Mouse (Mus musculus): ENCODE measurements around the gene Atp8b4.
A peak's percentile ranks its signal among the peaks of the same experiment; 100 is the strongest.

Gene Atp8b4

DNA sequence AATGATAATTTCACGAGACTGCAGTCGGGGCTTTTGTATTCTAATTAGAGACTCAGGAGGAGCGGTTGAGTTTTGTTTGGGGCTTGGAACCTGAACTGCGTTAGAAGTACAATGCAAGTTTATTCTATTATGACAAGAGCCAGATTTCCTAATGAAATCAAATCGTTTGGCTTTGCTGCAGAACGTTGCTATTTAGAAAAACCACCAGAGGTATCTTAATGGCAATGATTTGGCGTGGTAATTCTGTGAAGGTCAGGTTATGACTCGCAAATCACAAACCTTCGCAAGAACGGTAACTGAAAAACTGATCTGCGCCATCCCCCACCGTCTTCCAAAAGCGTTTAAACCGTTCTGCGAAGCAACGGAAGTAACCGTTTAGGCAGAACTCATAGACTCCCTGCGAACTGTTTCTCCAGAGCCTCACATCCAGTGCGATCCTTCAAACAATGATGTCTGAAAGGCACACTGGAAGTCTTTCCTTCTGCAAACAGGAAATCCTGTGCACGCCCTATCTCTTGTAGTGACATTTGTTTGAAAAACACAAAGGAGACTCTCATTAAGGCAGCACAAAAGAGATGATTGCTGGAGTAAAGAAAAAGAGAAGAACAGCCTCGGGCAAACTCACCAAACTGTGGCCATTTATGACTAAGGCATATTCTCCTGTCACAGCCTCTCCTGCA is 139.2 kb downstream of the Atp8b4 start:
- no peak for DNase-seq (ENCODE audit: low spot score)

DNA sequence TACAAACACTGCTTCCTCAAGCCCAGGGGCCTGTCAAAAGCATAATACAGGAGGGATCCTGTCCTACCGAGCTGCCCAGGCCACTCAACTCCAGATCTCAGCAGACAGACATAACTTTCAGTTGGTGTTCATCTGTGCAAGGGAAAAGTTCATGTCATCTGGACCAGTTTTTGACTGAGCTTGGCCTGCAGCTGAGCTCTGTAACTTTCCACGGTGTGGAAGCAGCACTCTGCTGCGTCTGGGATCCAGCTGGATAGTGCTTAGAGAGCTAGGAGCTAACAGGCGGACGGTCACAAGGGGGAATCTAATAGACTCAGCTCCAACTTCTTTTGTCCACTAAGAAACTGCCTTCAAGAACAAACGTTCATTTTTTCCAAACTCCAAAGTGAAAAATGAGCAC is 139.8 kb downstream of the Atp8b4 start:
- DNase-seq (ENCODE audit: low spot score), result peak; percentile 17

DNA sequence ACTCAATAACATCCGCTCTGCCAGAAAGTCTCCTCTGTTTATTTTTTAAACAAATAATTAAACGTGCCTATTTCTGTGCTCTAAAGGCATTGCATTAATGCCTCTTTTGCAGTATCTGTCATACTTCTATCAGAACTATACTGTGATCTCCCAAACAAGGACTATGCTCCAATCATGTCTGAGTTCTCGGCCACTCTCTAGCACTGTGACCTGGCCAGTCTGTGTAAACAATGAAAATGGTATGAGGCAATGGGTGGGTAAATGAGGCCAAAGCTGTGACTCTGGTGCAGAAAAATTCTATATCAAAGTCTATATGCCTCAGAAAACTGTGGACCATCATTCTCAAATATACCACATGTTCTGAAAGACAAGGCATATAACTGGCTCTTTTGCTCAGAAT is 140.5 kb downstream of the Atp8b4 start:
- DNase-seq (ENCODE audit: low spot score), result no peak

DNA sequence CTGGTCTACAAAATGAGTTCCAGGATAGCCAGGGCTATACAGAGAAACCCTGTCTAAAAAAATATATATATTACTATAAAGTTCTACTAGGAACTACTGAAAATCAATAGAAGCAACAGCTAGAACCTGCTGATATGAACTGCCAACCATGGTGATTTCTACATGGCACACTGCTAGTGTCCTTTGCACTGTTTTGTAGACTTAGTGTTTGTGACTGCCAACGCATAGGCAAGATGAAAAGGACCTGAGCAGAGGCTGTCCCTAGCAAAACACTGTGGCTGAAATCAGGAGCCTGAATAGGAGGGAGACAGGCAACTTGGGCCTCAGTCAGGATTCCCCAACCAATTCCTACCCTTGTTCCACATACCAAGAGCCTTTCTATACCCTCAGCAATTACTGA is 141.2 kb downstream of the Atp8b4 start:
- DNase-seq (ENCODE audit: low spot score), result no peak

DNA sequence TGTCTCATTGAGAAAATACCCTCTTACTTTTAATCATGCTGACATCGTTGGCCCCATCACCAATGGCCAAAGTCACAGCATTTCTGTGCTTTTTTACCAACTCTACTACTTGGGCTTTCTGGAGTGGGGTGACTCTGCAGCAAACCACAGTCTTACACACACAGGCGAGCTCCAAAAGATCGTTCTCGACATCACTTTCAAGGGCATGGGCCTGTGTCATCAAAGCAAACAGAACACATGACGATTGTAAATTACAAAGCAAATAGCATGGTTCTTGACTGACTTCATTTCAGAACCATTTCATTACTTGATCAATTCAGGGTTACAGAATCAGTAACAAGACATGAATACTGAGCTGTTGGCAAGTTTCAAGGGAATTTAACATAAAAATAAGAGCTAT is 141.7 kb downstream of the Atp8b4 start:
- DNase-seq (ENCODE audit: low spot score), result no peak

DNA sequence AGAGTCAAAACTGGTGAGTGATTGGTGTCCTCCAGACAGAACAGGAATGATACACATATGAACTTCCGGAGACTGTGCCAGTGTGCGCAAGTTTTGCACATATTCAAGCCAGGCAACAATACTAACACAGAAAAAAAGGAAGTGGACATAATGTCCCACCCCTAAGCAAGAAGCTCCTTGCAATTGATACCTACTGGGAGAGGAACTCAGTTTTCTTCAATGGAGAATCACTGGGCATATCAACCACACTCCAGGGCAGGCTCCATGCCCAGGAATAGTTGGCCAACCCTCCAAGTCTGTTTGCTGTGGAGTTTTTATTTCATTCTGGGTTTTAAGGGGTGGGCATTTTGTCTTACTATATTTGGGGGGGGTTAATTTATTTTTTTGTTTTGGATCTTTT is 145.2 kb downstream of the Atp8b4 start:
- DNase-seq (ENCODE audit: low spot score), result no peak

DNA sequence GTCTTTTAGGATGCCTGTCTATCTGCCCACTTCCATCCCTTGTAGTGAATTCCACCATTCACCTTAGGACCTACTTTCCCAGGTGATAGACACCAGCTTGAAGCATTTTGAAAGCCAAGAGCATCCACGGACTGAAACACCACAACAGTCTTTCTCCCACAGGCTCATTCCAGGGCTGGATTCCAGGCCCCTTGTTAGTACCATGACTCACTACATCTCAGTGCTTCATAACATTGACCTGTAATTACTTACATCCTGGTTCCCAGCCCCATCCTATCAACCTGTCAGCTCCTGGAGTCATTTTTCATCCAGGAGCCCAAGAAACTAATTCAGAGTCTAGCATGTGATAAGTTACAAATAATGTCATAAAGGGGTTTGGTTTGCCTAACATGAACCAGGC is 148.7 kb downstream of the Atp8b4 start:
- no peak for DNase-seq (ENCODE audit: low spot score)

DNA sequence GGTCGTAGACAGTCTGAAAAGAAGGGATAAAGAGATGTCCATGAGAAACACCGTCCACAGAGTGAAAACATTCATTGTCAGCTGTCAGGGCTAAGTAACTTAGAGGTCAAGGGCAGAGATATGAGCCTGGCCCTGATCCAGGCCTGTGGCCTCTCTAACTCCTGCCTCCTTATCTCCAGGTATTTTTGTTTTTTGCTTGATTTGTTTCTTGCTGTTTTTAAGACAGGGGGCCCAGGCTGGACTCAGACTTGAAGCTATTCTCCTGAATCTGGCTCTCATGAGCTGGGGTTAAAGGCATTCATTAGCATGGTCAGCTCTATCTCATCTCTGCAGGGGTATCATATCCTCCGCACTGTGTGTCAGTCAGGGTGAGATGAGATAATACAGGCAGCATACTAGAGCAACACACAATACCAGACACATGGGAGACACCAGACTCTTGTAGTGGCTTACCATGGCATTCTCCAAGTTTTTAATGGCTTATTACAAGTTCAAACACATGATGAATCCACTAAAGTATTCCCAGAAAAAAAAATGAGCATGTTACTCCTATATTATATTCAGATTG is 157.4 kb downstream of the Atp8b4 start:
- DNase-seq (ENCODE audit: low spot score), result no peak

DNA sequence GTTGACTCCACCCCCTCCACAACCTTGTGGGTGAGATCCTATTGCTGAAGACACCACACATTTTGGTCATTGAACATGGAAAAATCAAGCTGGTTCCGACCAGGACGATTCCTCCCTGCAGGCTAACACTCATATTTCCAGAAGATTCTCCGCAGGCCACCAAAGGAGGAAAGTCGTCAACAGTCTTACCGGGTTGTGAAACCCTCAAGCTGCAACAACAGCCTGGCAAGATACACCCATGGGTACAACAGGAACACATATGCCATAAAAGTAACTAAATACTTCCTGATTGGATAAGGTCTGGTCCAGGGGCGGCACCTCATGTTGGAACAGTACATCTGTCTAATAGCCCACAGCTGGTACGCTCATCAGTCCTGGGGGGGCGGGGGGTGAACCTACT is 159.0 kb downstream of the Atp8b4 start:
- no peak for DNase-seq (ENCODE audit: low spot score)

DNA sequence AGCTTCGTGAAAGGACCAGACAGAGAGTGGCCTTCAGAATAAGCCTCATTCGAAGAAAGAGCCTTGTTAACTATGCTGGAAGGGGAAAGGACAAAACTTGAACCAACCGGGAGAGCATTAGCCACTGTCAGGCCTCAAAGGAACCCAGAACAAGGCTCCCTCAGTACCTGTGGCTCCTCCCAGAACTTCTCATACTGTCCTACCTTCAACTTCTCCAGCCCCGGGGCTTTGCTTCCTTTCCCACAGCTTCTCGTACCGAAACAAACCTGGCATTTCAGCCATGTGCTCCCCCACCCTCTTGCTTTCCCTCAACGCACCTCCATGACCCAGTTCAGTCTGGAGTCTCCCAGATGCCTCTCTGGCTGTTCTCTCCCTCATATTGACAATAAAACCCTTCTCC is 160.3 kb downstream of the Atp8b4 start:
- no peak for DNase-seq (ENCODE audit: low spot score)

DNA sequence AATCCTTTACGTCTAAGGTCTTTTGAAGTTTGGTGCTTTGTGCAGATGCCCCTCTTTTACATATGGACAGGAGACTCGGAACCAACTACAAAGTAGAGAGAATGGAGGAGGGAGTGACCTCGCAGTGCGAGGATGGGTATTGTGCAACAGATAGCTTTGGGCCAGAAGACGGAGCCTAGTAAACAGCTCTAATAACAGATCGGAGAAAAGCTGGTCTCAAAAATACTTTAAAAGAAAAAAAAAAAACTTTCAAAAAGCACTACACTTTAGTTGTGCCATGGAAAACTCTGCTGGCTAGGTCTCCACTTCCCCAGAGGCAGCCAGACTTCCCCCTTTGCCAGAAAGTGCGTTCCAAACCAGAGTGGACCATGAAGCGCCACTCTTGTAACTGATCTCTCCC is 161.0 kb downstream of the Atp8b4 start:
- no peak for DNase-seq (ENCODE audit: low spot score)

DNA sequence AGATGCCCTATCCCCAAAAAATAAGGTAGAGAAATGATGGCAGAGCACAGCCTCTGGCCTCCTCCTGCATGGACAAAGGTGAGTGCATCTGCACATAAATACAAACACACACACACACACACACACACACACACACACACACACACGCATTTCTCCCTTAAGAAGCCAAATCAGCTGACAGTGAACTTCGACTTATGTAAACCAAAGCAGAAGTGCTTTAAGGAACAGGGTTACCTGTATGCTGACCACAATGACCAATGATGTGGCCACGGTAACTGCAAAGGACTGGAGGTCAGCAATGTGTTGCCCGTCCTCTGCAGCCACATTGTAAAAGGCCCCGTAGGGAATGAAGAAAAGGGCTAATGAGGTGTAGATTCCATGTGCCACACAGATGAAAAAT is 163.3 kb downstream of the Atp8b4 start:
- no peak for DNase-seq (ENCODE audit: low spot score)

DNA sequence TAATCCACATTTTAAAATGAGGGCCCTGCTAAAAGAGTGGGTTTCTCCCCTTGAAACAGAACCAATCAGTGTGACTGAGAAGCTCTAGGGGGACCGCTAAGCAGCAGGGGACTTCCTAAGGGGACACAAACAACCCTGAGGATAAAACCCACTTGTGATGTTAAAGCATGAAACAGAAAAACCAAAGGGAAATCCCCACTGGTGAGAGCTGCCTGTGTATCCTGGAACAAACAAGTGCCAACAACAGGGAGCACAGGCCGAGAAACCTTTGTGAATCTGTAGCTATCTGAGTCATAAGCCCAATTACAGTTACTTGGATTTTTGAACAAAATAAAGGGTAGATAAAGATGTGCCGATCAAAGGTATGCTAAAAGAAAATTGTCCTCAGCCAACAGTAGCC is 168.7 kb downstream of the Atp8b4 start:
- DNase-seq (ENCODE audit: low spot score), result no peak

DNA sequence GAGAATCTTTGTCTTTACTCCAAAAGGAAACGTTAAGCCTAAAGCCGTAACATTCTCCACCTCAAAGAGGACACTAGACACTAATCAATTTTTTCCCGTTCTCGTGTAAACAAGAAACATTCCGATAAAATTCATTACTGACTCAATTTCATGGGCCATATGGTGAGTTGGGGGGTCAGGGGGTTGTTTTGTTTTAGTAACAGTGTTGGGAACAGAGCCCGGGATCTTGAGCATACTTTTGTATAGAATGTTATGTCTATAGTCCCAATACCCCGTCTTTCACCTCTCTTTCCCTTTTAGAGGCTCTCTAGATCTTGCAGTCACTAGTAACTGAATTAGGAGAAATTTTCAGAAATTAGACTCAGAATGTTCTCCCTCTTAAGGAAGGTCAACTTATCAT is 177.3 kb downstream of the Atp8b4 start:
- DNase-seq (ENCODE audit: low spot score), result no peak

DNA sequence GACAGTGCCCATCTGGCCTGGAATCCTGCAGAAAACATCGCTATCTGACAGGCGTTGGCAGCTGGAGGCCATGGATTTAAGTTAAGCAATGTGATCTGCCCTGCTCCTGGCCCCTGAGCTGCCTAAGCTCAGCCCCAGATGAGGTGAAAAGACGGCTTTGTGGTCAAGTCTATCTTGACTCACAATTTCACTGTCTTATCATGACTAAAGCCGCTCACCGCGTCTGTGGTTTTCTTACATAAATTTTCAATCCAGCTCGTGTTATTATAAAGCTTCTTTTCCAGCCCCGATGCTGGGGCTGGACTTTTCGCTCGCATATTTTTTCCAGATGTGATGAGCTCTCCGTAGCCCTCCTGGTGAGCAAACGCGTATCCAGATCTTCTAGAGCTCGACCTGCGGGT is 177.8 kb downstream of the Atp8b4 start:
- DNase-seq (ENCODE audit: low spot score), result no peak

DNA sequence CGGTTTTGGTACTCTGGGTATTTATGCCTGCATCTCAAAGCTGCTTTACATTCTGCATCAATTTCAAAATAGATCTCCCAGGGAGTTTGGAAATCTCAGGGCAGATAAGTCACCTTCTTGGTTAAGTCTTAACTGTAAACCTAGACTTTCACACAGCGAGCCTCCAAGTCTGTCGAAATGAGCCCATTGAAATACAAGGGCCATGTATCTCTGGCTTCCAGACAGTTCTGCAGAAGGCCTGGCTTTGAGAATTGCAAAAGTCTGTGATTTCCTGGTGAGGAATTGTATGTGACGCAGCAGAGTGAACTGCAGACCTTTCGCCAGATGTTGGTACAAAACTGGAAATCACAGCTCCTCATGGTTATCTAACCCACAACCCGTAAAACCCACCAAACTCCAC is 182.4 kb downstream of the Atp8b4 start:
- no peak for DNase-seq (ENCODE audit: low spot score)

DNA sequence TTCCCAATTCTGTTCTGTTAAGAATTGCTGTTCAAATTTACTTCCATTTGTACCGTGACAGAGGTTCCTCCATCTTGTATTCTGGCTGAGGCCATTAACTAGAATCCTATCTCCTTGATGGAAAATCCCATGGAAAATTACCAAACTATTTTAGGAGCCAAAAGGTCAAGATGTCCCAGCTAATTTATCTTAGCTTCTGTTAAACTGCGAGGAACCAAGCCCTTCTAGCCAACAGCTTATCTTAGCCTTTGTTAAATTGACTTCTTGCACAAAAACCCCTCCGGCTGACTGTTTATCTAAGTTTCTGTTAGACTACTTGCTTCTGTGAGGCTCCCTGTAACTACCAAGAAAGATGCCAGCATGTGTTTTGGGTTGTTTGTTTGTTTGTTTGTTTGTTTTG is 183.5 kb downstream of the Atp8b4 start:
- no peak for DNase-seq (ENCODE audit: low spot score)

DNA sequence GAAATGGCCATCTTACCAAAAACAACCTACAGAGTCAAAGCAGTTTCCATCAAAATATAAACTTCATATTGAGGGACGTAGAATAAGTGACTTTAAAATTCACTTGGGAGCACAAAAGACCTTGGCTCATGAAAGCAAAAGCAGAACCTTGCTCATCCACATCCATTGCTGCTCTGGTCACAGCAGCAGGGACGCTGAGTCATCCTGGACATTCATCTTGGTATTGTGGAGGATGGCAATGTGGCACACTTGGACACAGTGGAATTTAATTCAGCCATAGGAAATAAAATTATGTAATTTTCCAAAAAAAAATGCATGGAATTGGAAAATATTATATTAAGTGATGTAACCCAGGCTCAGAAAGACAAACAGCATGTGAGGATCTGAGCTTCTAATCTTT is 184.1 kb downstream of the Atp8b4 start:
- DNase-seq (ENCODE audit: low spot score), result no peak

DNA sequence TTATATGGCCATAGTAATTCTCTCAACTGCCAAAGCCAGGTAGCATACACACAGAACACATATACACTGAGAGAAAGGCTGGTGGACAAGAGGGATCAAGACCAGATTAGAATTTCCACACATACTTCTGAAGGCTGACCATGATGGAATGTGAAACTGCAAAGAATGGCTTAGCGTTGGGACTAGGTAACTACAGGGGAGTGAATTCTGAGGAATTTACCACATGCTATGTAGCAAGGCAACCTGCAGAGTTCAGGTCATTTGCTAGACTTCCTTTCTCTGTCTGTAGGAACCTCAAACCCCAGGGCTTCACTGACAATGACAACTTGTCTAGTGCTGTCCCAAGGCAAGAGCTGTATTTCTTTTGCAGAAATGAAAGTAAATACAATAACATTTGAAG is 189.4 kb downstream of the Atp8b4 start:
- DNase-seq (ENCODE audit: low spot score), result no peak

DNA sequence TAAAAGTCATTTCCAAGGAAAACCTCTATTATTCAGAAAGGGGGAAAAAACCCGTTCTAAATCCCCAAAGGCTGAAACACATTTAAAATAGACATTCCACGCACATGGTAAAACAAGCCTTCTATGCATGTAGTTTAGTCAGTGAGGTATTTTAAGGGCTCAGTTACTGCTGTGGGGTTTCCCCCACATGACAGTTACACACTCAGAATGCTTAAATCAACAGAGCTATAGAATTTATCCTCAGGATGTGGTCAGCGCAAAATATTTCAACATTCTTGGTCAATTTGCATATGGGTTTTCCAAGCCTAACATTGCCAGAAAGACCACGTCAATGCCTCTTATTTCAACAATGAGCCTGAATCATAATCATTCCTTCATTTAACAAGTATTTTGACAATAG is 190.5 kb downstream of the Atp8b4 start:
- DNase-seq (ENCODE audit: low spot score), result no peak

DNA sequence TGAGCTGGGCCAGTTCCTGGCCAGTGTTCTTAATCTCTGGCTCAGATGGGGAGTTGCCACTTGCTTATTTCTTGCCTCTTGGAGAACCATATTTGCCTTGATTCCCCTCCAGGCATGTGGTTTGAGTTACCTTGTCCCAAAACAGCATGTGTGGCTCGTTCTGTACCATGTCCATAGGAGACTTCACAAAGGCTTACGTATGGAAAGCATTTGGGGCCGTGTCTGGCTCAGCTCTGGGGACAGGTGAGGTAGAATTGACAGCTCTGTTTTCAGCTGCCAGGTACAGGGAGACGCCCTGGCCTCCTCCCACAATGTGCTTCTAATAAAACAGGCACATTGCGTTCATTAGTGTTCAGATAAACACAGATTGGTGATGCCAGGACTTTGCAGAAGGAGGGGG is 195.9 kb downstream of the Atp8b4 start:
- DNase-seq (ENCODE audit: low spot score), result peak; percentile 9

DNA sequence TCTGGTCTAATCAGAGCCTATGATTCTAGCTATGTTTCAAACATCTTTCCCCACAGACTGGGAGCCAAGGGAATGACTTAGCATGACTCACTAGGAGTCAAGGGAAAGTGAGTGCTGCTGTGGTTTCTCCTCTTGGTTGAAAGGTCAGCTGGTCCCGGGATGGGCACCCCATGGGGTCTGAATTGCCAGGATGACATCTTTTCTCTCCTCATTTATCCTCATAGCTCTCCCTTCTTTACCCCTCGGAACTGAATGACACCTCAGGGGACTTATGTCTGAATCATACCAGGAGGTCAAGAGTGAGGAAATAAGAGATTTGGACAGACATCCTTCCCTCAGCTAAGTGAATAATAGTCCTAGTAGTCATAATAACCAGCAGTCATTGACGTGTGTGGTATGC is 197.2 kb downstream of the Atp8b4 start:
- no peak for DNase-seq (ENCODE audit: low spot score)

DNA sequence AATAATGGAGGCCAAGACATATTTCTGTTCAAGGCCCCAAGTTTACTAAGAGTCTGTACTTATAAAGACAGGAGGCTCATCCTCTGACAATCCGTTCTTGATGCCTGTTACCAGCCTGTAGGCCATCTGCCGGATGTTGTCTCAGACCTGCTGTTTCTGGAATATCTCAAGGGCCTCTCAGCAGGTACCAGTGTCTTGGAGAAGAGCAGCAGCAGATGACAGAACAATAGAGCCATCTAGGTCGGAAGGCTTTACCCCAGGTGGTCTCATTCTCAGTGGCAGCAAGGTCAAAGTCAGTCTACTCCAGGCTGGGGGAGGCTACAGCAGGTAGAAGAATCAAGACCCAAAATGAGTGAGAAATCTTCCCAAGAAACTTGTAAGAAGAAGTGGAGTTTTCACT is 198.1 kb downstream of the Atp8b4 start:
- no peak for DNase-seq (ENCODE audit: low spot score)

DNA sequence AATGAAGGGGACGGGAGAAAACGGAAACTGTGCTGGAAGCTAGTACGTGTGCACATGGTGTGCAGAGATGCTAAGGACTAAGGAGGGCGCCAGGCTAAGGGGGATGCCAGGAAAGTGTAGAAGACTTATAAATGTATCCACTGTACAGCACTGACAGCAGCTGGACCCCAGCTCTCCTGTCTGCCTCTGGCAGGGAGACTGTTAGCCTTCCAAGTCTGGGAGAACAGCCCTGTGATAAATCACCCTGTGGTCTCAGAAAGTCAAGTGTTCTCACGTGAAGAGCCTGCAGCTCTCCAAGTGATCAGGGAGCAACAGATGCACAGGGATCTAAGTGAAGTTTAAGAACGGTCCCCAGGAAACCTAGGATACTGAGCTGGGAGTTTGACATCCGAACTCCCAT is 209.8 kb downstream of the Atp8b4 start:
- DNase-seq (ENCODE audit: low spot score), result no peak

DNA sequence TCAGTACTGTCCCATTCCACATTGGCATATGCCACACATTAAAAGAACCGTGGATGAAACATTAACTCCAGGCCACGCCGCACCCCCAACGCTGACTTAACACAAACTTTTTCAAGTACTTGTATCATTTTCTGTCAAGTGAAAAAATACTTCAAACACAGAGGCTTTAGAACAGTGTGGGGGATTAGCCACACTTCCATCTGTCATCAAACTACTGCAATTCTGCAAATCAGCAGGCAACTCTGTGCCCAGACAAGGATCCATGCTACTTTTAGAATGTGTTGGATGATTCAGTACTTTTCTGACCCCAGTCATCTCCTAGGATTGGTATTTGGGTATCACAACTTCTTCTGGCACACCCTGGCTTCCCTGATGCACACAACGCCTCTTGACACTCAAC is 212.5 kb downstream of the Atp8b4 start:
- no peak for DNase-seq (ENCODE audit: low spot score)
